Mouse (Mus musculus): ENCODE data around the gene Cdc6.

Gene Cdc6

GRCm38 (mm10) chr11:98945605-98945977 lies 38.0 kb downstream of the Cdc6 start:
- peak; percentile 91 for DNase-seq

DNA sequence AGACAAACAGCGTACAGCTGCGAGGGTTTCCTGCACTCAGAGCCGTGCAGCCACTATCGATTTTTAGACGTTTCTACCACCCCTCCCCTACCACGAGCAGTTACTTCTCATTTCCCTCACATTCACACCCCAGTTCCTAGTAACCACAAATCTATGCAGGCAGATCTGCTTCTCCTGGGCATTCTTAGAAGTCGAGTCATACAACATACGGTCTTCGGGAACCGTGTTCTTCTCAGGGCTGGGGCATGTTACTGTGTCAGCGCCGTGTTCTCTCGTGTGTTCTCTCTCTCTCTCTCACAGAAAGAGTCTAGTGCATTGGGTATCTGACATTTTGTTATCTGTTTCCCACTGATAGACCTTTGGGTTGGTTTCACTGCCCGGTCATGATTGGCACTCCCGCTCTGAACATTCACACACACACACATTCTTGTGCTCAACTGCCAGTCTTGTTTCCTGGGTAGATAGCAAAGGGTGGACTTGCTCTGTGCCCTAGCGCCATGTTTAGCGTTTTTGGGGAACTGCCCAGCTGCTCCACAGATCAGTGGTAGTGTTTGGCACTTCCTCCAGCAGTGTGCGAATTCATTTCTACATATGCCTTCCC lies 40.5 kb downstream of the Cdc6 start:
- DNase-seq, result no peak

GRCm38 (mm10) chr11:98949242-98949957 lies 41.8 kb downstream of the Cdc6 start:
- no peak for DNase-seq

DNA sequence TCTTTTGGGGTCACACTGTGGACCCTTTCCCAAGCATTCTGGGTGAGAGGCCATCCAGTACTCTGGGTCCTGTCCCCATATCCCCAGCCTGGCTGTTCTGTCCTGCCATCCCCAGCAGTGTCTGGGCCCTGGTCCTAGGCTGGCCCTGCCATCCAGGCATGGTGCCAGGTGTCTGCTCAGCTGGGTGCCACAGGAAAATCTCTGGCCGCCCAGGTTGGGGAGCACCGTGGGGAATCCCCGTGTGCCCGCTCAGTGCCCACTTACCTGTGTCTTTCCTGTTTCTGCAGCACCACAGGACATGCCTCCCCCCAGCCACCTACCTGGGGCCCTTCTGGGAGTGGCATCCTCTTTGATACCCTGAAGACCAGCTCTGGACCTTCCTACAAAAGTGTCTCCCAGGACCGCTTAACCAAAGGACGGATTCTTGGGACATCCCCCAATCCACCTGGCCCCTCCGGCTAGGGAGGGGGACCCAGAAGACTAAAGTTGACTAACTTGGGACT lies 42.4 kb downstream of the Cdc6 start:
- DNase-seq, result peak; percentile 81

GRCm38 (mm10) chr11:98950484-98950883 lies 42.9 kb downstream of the Cdc6 start:
- DNase-seq, result no peak

GRCm38 (mm10) chr11:98951026-98951906 lies 43.7 kb downstream of the Cdc6 start:
- peak; percentile 94 for DNase-seq

DNA sequence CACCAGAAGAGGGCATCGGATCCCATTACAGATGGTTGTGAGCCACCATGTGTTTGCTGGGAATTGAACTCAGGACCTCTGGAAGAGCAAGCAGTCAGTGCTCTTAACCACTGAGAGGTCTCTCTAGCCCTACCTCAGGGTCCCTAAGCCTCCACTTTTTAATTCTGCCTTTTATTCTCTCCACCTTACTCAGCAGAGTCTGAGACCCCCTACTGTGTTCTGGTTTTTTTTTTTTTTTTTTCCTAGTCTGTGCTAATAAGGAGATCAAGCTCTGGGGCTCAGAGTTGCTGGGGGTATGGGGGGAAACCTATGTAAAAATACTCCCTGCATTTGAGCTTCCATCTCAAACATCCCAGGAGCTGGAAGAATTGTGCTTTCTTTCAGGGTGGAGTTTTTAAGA lies 44.5 kb downstream of the Cdc6 start:
- no peak for DNase-seq

- no peak for DNase-seq
Observed at GRCm38 (mm10) chr11:98952736-98953135, 45.1 kb downstream of the Cdc6 start.

GRCm38 (mm10) chr11:98953361-98953760 lies 45.8 kb downstream of the Cdc6 start:
- peak; percentile 14 for DNase-seq

DNA sequence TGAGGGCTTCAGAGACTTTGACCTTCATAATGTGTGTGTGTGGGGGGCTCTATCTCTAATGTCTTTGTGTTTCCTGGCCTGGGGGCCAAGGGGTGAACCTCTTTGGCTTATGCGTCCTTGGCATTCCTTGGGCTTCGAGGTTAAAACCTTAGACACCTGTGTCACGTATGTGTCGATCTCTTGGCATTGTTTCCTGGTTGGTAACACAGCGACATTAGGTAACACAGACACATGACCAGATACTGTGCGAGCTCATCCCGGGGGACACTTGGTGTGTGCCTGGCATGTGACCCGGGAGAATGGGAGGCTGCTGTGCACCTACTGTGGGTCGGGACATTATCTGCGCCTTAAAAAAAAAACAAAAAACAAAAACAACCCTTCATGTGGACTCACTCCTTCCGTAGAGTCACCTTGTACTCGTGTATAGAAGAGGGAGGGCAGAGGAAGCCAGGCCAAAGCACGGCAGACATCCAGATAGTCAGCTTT lies 46.3 kb downstream of the Cdc6 start:
- peak; percentile 12 for DNase-seq

DNA sequence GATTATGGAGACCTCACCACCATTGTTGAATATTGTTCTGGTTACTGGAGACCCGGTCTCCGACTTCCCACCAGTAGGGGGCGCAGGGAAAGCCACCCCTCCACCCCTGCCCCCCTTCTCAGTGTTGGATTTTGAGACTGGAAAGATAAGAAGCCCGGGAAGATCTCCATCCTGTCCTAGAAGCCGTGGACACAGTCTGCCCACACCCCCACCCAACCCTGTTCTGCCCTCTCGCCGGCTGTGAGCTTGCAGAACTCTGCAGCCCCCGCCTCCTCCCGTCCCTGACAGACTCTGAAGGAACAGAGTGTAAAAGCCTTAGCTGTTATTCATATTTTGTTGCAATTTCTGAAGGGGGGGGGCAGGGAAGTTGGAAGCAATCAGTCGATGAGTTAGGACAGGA lies 46.8 kb downstream of the Cdc6 start:
- DNase-seq, result peak; percentile 88

GRCm38 (mm10) chr11:98954801-98955706 lies 47.5 kb downstream of the Cdc6 start:
- peak; percentile 67 for DNase-seq

DNA sequence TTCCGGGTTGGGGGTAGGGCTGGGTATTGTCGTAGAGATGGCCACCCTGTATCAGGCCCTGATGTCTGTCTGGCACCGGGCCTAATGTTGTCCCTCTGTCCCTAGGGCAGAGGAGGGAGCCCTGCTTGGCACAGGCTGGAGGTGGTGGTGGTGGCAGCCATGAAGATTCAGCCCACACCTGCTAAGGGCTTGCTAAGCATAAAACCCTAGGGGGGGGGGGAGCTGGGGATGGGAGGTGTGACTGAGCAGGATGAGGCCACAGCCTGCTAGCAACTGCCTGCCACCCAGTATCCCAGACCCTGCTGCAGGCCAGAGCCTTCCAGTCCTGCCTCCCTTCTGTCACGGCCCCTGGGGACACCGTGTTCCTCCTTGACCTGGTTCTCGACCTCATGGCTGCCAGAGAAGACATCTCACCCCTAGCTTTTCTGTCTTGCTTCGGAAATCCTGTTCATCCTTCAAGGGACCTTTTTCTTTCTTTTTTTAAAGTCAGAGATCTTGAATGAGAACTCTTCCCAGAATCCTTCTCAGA lies 48.2 kb downstream of the Cdc6 start:
- no peak for DNase-seq

GRCm38 (mm10) chr11:98956340-98956739 lies 48.7 kb downstream of the Cdc6 start:
- no peak for DNase-seq

GRCm38 (mm10) chr11:98959437-98960312 lies 52.1 kb downstream of the Cdc6 start:
- peak; percentile 92 for DNase-seq

DNA sequence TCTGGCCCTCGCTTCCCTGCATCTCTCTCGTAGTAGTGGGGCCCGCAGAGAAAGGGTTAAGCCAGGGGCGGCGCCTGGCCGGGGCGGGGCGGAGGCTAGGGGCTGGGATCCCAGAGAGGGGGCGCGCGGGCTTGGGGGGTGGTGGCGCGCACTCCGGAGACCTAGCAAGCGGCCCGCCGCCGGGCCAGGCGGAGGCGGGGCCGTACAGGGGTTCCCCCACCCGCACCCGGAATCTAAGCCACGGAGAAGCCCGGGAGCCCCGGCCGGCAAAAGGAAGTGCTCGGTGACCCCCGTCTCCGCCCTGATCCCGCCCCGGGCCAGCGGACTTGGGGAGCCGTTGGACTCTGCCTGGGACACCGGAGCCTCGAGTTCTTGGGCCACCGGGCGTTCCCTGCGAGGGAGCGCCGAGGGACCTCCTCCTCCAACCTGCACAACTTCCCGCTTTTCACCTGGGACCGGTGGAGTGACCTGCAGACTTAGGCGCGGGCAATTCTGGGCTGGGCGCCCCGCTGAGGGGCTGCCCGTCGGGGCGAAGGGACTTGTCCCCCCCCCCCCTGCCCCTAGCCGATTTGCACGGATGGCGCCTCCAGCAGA lies 52.8 kb downstream of the Cdc6 start:
- DNase-seq, result peak; percentile 90

DNA sequence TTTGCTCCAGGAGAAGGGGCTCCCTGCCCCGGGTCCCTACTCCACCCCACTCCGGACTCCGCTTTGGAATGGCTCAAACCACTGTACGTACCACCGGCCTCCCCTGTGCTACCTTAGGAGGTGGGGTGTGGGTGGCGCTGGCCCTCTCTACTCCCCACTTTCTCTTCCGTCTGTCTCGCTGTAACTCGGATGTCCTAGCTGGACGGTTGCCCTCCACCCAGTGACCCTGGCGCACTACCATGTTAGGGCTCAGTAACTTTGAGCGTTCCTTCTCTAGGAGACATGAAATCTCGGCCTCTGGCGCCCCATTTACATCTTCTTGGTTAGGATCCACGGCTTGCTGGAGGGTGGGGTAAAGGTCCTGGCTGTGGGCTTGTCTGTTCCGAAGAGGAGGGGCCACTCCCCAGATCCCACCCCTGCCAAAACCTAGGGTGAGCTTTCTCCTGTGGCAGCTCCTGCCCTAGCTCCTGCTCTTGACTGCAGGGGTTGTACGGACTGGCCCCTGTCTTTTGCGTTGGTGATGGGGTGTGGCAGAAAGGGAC lies 53.5 kb downstream of the Cdc6 start:
- peak; percentile 64 for DNase-seq

GRCm38 (mm10) chr11:98961766-98962165 lies 54.2 kb downstream of the Cdc6 start:
- no peak for DNase-seq

DNA sequence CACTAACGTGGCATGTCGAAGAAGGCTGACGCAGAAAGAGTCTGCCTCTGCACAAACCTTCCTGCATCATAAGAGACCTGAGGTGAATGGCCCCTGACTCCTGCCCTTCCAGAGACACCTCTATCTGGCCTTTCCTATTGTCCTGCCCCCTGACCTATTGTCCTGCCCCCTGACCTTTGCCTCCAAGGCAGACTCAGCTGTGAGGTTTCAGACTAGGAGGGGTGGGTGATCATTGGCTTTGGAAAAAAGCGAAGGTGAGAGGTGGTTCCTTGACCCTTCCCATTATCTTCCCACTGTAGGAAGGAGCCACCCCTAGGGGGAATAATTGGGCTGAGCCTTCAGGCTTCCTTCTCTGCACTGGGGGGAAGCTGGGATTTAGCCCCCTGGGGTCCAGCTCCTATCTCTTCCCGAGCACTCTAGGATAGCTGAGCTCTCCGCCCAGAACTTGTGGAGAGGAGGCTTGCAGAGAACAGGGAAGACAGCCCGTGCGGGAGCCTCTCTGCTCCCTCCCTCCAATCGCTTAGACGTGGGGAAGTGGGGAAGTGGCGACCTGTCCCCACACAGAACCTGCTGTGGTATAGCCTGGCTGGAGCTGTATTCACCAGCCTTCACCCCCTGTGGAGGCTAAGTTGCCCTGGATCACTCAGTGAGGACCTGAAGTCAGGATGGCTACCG lies 55.0 kb downstream of the Cdc6 start:
- no peak for DNase-seq

Data from kidney, postnatal 14 days (tissue).